Mouse (Mus musculus) forelimb bud, embryonic 11.5 days (tissue): ENCODE results near the gene Emsy.

Source experiments
- DNase-seq: peaks from one replicate; pipeline ENCODE4 v3.0.0-alpha.2; 2012; ENCODE audit warnings: low read depth, low spot score

Gene Emsy

DNA sequence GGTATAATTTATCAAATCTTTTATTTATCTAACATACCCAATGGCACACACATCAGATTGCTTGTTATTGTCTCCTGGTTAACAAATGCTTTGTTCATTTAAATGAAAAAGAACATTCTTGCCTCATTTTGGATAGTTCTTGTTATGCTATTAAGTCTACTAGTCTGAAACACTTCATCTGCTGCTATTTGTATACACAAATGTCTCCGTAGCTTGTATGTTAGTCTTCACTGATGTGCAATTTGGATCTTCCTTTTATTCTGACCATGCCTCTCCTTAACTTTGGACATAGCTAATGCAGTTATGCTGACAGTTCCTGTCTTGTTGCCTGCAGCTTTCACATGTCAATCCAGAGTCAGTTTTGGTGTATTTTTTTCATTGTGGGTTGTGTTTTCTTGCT, 79.1 kb downstream of the Emsy start:
- DNase-seq: no peak

DNA sequence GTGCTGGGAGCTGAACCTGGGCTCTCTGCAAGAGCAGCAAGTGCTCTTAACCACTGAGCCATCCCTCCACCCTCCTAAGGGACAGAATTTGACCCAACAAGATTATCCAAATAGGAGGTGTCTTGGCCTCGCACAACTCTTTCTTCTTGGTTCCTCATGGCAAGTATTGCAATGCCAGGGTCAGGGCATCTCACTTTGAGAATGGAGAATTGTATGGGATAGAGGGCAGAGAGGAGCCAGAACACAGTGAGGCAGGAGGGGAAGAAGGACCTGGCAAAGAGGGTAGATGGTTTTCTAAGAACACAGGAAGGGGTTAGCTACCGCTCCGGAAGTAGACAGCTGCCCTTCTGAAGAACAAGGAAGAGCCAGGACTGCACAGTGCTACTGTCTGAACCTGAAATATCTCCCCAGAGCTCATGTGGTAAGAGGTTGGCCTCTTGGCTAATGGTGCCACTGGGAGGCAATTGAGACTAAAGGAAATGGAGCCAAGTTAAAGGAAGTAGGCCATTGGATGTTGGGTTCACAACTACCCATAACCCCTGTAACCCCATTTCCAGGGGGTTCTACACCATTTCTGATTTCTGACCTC, 80.8 kb downstream of the Emsy start:
- no peak for DNase-seq

GRCm38 (mm10) chr7:98574771-98575191, 81.8 kb downstream of the Emsy start:
- DNase-seq: no peak

DNA sequence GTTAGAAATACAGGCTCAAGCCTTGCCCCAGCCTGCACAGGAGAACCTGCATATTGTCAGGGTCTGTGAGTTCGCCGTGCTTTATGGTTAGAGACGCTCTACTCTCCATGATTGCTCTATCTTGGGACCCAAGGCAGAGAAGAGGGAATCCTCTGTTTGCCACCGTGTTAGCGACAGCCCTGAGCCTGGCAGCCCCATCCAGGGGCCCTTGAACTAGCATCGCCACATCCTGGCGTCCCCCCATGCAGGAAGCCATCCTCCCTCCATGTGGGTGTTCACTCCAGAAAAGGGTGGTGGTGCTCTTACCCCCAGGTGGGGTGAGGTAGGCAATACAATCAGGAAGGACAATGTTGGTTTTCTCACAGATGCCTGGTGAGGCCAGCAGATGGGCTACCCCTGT, 82.3 kb downstream of the Emsy start:
- no peak for DNase-seq

GRCm38 (mm10) chr7:98573231-98573781, 83.3 kb downstream of the Emsy start:
- DNase-seq: no peak

DNA sequence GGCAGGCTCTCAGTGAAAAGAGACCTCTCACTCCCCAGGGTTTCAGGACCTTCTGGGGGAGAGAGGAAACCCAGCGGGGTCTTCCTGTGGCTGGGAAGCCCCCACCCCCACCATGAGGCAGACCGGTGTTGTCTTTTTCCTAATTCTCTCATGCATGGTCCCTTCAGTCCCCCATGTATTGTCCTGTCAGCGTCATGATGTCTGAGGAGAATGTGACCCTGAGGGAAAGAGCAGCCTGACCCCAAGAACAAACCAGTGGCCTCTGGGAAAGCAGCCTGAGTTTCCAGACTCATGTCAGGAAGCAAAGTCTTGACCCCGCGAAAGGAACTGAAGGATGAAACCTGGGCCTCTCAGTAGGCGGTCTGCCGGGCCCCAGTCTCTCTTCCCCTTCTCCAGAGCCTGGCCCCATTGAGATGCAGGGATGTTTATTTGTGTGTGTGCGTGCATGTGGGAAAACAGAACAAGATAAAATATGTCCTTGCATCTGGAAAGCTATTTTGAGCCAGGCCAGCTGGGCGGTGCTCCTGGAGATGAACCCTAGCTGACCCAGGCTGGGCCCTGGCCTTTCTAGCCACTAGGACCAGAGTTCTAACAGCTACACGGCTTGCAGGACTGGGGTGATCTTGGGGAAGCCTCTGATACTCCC, 84.2 kb downstream of the Emsy start:
- DNase-seq: no peak

- DNase-seq: no peak
Observed at GRCm38 (mm10) chr7:98570824-98571505, 85.6 kb downstream of the Emsy start.

- DNase-seq: no peak
Observed at GRCm38 (mm10) chr7:98567056-98567455, 89.5 kb downstream of the Emsy start.

- no peak for DNase-seq
Observed at GRCm38 (mm10) chr7:98564607-98565364, 91.8 kb downstream of the Emsy start.

- DNase-seq: no peak
Observed at GRCm38 (mm10) chr7:98563991-98564390, 92.6 kb downstream of the Emsy start.

- DNase-seq: no peak
Observed at GRCm38 (mm10) chr7:98562966-98563365, 93.6 kb downstream of the Emsy start.

DNA sequence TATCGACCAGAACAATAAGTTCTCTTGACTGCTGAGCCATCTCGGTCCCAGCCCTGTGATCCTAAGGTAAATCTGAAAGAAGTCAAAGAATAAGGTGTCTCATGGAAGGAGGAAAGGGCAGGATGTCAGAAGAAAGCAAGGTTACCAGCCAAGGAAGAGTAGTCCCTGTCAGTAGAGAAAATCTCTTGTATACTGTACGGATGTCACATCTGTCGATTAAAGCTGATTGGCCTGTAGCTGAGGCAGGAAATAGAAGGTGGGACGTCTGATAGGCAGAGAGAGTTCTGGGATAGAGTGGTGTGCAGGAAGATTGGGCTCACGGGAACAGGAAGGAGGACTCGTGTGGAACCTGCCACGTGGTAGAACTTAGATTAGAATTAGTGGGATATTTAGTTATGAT, 94.4 kb downstream of the Emsy start:
- DNase-seq: no peak

- no peak for DNase-seq
Observed at GRCm38 (mm10) chr7:98561556-98562164, 94.9 kb downstream of the Emsy start.

GRCm38 (mm10) chr7:98558128-98558921, 98.3 kb downstream of the Emsy start:
- DNase-seq: no peak

DNA sequence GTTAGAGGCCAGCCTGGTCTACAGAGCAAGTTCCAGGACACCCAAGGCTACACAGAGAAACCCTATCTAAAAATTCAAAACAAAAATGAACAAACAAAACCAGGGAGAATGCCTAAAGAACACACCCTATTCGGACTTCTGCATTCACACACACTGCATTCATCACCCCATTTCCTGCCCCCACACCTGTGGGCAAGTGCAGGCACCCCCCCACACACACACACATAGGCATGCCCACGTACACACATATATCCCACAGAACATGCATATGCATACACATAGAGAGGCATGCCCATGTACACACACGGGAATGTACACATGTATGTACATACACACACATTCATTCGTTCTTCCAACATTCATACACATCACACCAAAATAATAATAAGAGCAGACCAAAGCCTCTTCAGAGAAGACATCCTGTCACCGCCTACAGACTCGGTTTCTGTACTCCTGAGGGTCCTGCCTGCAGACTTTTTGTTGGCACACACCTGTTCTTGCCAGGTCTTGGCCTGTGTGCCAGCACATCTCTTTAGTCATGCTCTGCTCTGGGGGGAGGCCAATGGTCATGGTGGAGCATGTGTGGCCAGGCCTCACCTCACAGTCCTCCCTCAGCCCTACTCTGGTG, 99.7 kb downstream of the Emsy start:
- no peak for DNase-seq

GRCm38 (mm10) chr7:98551041-98551440, 105.5 kb downstream of the Emsy start:
- DNase-seq: no peak

- no peak for DNase-seq
Observed at GRCm38 (mm10) chr7:98550596-98550995, 106.0 kb downstream of the Emsy start.

DNA sequence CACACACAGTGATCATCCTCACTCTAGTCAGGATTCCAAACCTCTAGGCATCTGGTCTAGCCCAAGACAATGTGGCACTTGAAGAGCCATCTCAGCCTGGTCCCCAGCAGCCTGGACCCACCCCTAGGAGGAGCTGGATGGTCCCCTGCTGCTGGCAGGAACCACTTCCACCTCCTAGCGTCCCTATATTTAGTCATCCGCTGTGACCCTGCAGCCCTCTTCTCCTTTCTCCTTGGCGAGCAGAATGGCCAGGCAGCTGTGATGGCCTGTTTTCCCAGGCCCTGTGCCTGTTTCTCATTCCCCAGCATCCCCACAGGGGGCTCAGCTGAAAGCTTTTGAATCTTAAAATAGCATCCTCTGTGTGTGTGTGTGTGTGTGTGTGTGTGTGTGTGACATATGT, 107.7 kb downstream of the Emsy start:
- no peak for DNase-seq

DNA sequence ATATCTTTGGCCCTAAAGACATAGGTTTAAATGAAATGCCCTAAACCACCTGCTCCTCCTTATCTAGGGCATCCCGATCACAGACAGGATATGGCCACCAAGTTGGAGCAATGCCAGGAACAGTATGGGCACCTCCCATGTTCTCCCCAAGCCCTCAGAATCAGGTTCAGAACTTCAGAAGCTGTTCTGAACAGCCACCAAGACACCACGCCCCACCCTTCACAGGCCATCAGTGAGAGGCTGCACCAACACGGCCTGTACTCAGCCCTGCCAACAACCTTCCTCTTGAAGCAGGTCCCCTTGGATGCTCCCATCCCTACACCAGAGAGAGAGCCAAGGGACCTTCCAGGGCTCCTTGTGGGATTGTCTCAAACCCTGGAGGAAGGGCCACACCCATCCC, 112.0 kb downstream of the Emsy start:
- DNase-seq: no peak

DNA sequence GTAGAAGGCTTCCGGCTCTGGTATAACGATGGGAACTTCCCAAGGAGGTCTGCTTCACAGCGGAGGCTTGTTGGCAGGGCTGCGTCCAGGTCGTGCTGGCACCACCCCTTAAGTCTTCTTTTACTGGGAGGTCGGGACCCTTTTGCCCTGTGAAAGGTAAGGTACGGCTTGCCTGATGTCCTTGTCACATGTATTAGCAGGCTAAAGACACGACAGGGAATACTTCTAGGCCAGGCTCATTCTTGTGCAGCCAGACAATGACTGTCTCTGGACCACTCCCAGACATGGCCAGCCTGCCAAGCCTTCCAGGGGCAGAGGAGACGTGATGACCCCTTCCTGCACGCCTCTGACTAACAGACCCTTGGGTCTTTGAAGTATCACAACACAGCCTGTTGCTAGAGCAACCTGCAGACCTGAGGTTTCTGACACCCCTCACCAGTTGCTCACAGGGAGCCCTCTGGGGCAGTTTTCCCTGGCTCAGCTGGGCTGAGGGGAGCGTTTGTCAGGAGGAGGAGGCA, 112.7 kb downstream of the Emsy start:
- no peak for DNase-seq
